Mouse (Mus musculus): ENCODE data around the gene Naa11.

The Naa11 gene

GRCm38 (mm10) chr5:97345129-97345528 is 47.0 kb downstream of the Naa11 start:
- DNase-seq (ENCODE audit: low read depth) = no peak

- DNase-seq (ENCODE audit: low read depth) = no peak
Observed at GRCm38 (mm10) chr5:97344144-97344543, 48.0 kb downstream of the Naa11 start.

DNA sequence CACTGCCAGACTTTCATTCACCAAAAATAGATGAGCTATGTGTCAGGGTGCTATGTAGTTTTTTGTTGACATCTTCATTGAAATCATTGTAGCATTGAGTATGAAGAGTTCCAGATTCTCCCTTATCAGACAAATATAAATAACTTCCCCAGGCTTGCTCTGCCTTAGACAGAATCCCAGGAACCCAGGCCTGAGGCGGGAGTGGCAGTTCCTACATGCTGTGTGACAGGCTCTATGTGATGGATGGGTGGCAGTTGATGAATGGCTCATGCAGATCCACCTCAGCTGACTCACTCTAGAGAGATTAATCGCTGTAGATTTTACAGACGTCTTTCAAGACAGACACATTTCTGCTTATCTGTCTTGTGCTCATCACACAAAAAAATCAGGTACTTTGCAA is 57.4 kb downstream of the Naa11 start:
- no peak for DNase-seq (ENCODE audit: low read depth)
